Mouse (Mus musculus) neural tube, embryonic 14.5 days (tissue): ENCODE data around the gene Hcfc2. TPM values are rescaled to one million over a fixed set of nuclear protein-coding genes. Genes with fewer than 3 reads are reported as not detected.
A peak's percentile ranks its signal among the peaks of the same experiment; 100 is the strongest.

ENCODE experiments used
- ATAC-seq: fragments of 200-750 bp; cut with Nextera tagmentation; 2 replicates; pipeline ENCODE4 v1.8.0; 2017; ENCODE audit warnings: low read depth, mild to moderate bottlenecking, moderate TSS enrichment, moderate library complexity
- H3K27ac ChIP-seq: fragments of 300-500 bp; sonication (generic); 2 replicates; pipeline ENCODE4 v1.5.1; 2014; ENCODE audit warnings: low read depth, mild to moderate bottlenecking, control low read depth, low read length, moderate library complexity, mixed read lengths
- H3K27me3 ChIP-seq: fragments of 300-500 bp; sonication (generic); 2 replicates; pipeline ENCODE4 v1.6.1; 2014; ENCODE audit warnings: low read length; ENCODE audit not compliant: control insufficient read depth, insufficient read depth
- H3K36me3 ChIP-seq: fragments of 300-500 bp; sonication (generic); 2 replicates; pipeline ENCODE4 v1.6.1; 2014; ENCODE audit warnings: low read length, mixed read lengths; ENCODE audit not compliant: control insufficient read depth, insufficient read depth
- H3K4me1 ChIP-seq: fragments of 300-500 bp; sonication (generic); 2 replicates; pipeline ENCODE4 v1.6.1; 2014; ENCODE audit warnings: low read length; ENCODE audit not compliant: control insufficient read depth, insufficient read depth
- H3K4me2 ChIP-seq: fragments of 300-500 bp; sonication (generic); 2 replicates; pipeline ENCODE4 v1.6.1; 2014; ENCODE audit warnings: mild to moderate bottlenecking, low read depth, low read length, control low read depth
- H3K4me3 ChIP-seq: fragments of 300-500 bp; sonication (generic); 2 replicates; pipeline ENCODE4 v1.5.1; 2014; ENCODE audit warnings: low read depth, low read length, control low read depth, mixed read lengths
- H3K9ac ChIP-seq: fragments of 300-500 bp; sonication (generic); replicated peaks from 2 replicates; pipeline ENCODE4 v1.6.1; 2014; ENCODE audit warnings: low read depth, mild to moderate bottlenecking, control low read depth, low read length, mixed read lengths
- H3K9me3 ChIP-seq: fragments of 300-500 bp; sonication (generic); 2 replicates; pipeline ENCODE4 v1.6.1; 2016; ENCODE audit warnings: low read length; ENCODE audit not compliant: control insufficient read depth
- WGBS: fragments of 180-500 bp; shearing (Covaris S2); extraction: QIAGEN DNeasy Blood & Tissue Kit; methylation state at CpG from one replicate; pipeline ENCODE4 v1.1.7; 2014; 5-methylcytosine and 5-hydroxymethylcytosine counted together
- polyA plus RNA-seq: library from polyadenylated mRNA; unstranded; fragments of >200 nt; fragmentation: Nextera tagmentation; extraction: Ambion mirVana; gene quantifications from 2 replicates; pipeline ENCODE4 v1.2.1, GENCODE M21; 2014

Gene Hcfc2
- polyA plus RNA-seq, 1 experiment from 2014 or later, result 38.2 TPM

- H3K27ac ChIP-seq, result no peak overlapping the region
- no peak overlapping the region for H3K4me2 ChIP-seq
- no peaks in the 10 kb centered on the region for H3K9me3 ChIP-seq
- H3K36me3 ChIP-seq, result 0 out of 2 replicates have a peak, but pooled peaks cover 5% of the 10 kb centered on the region
- peaks cover 10% of the 10 kb centered on the region; the same call in 1 of the 2 replicates for H3K4me1 ChIP-seq
- no peaks in the 10 kb centered on the region; the same call in 1 of the 2 replicates for H3K27me3 ChIP-seq
- WGBS, result 89% methylated on average over 3 of the region's 3 CpGs
- no peak for ATAC-seq
- H3K9ac ChIP-seq, result no peak overlapping the region
- H3K4me3 ChIP-seq, result no peak overlapping the region
Measured at GRCm38 (mm10) chr10:82697305-82697898, 1.4 kb downstream of the Hcfc2 start.

GRCm38 (mm10) chr10:82698712-82699261, 2.8 kb downstream of the Hcfc2 start:
- under 1% methylated on average over 36 of the region's 42 CpGs for WGBS

DNA sequence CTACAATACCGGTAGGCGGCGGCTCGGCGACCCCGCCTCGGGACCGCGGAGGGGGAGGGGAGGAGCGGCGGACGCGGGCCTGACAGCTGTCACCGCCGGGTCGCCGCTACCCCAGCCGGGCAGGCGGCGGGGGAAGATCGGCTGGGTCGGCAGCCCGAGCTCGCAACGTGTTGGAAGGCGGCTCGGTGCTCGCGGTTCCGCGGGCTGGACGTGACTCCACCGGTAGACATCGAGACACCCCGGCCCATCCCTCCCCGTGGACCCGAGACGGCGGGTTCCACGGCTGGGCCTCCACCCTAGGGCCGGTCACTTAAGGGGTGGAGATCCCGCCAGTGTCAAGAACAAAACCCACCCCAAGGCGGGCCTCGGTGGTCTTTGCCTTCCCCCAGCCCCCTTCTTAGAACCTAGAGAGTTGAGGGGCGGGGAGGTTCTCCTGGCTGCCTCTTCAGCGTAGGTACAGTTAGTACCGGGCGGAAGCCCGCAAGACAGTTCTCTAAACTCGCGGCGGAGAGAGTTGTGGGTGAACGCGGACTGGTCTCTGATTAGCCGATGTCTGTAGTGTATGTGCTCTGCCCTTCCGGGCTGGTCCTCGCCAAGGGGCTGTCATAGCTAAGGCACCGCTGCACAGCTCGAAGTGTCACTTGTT, 3.5 kb downstream of the Hcfc2 start:
- H3K27ac ChIP-seq, result peak overlapping the region; percentile 89
- ATAC-seq, result peak; percentile 82
- H3K9ac ChIP-seq, result peak overlapping the region; percentile 78
- whole genome bisulfite sequencing, result under 1% methylated on average over 47 of the region's 59 CpGs
- no peaks in the 10 kb centered on the region; the same call in 1 of the 2 replicates for H3K27me3 ChIP-seq
- 0 out of 2 replicates have a peak, but pooled peaks cover 5% of the 10 kb centered on the region for H3K36me3 ChIP-seq
- H3K9me3 ChIP-seq, result no peaks in the 10 kb centered on the region
- peaks cover 10% of the 10 kb centered on the region; the same call in 1 of the 2 replicates for H3K4me1 ChIP-seq
- H3K4me2 ChIP-seq, result peak overlapping the region; percentile 80
- H3K4me3 ChIP-seq, result peak overlapping the region; percentile 87

More at GRCm38 (mm10) chr10:82698712-82699261, 2.8 kb downstream of the Hcfc2 start:
- H3K9me3 ChIP-seq, result no peaks in the 10 kb centered on the region
- peaks cover 10% of the 10 kb centered on the region; the same call in 1 of the 2 replicates for H3K4me1 ChIP-seq
- peak overlapping the region; percentile 80 for H3K4me2 ChIP-seq
- 0 out of 2 replicates have a peak, but pooled peaks cover 5% of the 10 kb centered on the region for H3K36me3 ChIP-seq
- H3K27me3 ChIP-seq, result no peaks in the 10 kb centered on the region; the same call in 1 of the 2 replicates
- peak overlapping the region; percentile 78 for H3K9ac ChIP-seq
- peak overlapping the region; percentile 89 for H3K27ac ChIP-seq
- peak overlapping the region; percentile 87 for H3K4me3 ChIP-seq
- ATAC-seq, result peak; percentile 94

- H3K9me3 ChIP-seq, result no peaks in the 10 kb centered on the region
- no peak for ATAC-seq
- no peak overlapping the region for H3K27ac ChIP-seq
- no peak overlapping the region for H3K4me2 ChIP-seq
- no peak overlapping the region for H3K9ac ChIP-seq
- H3K36me3 ChIP-seq, result peaks cover 16% of the 10 kb centered on the region; the same call in 1 of the 2 replicates
- WGBS, result 53% methylated on average over 8 of the region's 8 CpGs
- no peak overlapping the region for H3K4me3 ChIP-seq
- 0 out of 2 replicates have a peak, but pooled peaks cover 4% of the 10 kb centered on the region for H3K4me1 ChIP-seq
- H3K27me3 ChIP-seq, result no peaks in the 10 kb centered on the region
Measured at GRCm38 (mm10) chr10:82741354-82741753, 45.4 kb downstream of the Hcfc2 start.

GRCm38 (mm10) chr10:82741876-82742275, 45.9 kb downstream of the Hcfc2 start:
- Histone ChIP-seq H3K9me3 (no peaks in the 10 kb centered on the region), H3K27ac (no peak overlapping the region), H3K4me2 (no peak overlapping the region), H3K36me3 (peaks cover 17% of the 10 kb centered on the region), H3K4me1 (0 out of 2 replicates have a peak, but pooled peaks cover 4% of the 10 kb centered on the region), H3K9ac (no peak overlapping the region), H3K27me3 (no peaks in the 10 kb centered on the region), H3K4me3 (no peak overlapping the region)
- ATAC-seq, result no peak
- 87% methylated on average over 4 of the region's 4 CpGs for WGBS

GRCm38 (mm10) chr10:82742578-82742977, 46.6 kb downstream of the Hcfc2 start:
- no peaks in the 10 kb centered on the region for H3K27me3 ChIP-seq
- H3K4me2 ChIP-seq, result no peak overlapping the region
- ATAC-seq, result no peak
- H3K36me3 ChIP-seq, result peaks cover 24% of the 10 kb centered on the region
- H3K4me1 ChIP-seq, result 0 out of 2 replicates have a peak, but pooled peaks cover 4% of the 10 kb centered on the region
- H3K9ac ChIP-seq, result no peak overlapping the region
- H3K27ac ChIP-seq, result no peak overlapping the region
- 91% methylated on average over 1 of the region's 1 CpGs for WGBS
- no peaks in the 10 kb centered on the region for H3K9me3 ChIP-seq
- no peak overlapping the region for H3K4me3 ChIP-seq

GRCm38 (mm10) chr10:82744296-82744695, 48.3 kb downstream of the Hcfc2 start:
- Histone ChIP-seq H3K27me3 (no peaks in the 10 kb centered on the region), H3K27ac (no peak overlapping the region), H3K36me3 (peaks cover 29% of the 10 kb centered on the region), H3K9ac (no peak overlapping the region), H3K4me1 (0 out of 2 replicates have a peak, but pooled peaks cover 4% of the 10 kb centered on the region), H3K9me3 (no peaks in the 10 kb centered on the region), H3K4me3 (no peak overlapping the region), H3K4me2 (no peak overlapping the region)
- WGBS, result 86% methylated on average over 6 of the region's 6 CpGs
- no peak for ATAC-seq

DNA sequence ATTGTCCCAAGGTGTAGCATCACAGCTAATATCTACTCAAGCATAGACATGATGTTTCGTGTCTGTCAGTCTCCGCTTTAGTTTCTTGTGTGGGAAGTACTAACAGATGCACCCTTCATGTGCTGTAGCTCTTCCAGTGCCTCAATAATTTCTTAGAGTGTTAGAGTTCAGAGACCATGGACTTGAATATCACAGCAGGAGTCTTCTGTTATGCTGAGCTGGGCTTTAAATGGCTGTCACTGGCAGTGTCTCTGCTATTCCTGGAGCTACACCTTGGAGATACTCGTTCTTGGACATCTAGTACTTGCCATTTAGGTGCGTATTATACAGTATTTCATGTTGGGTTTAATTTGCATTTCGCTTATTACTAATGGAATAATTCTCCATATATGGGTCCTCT, 49.3 kb downstream of the Hcfc2 start:
- 84% methylated on average over 5 of the region's 5 CpGs for WGBS

More for the DNA sequence above, 49.3 kb downstream of the Hcfc2 start:
- Histone ChIP-seq H3K36me3 (peaks cover 30% of the 10 kb centered on the region), H3K27ac (no peak overlapping the region), H3K9ac (no peak overlapping the region), H3K27me3 (no peaks in the 10 kb centered on the region), H3K9me3 (no peaks in the 10 kb centered on the region), H3K4me1 (0 out of 2 replicates have a peak, but pooled peaks cover 4% of the 10 kb centered on the region), H3K4me3 (no peak overlapping the region), H3K4me2 (no peak overlapping the region)
- no peak for ATAC-seq
